8 mouse cellular contexts compared by ENCODE assay signal in the genomic region with DNA sequence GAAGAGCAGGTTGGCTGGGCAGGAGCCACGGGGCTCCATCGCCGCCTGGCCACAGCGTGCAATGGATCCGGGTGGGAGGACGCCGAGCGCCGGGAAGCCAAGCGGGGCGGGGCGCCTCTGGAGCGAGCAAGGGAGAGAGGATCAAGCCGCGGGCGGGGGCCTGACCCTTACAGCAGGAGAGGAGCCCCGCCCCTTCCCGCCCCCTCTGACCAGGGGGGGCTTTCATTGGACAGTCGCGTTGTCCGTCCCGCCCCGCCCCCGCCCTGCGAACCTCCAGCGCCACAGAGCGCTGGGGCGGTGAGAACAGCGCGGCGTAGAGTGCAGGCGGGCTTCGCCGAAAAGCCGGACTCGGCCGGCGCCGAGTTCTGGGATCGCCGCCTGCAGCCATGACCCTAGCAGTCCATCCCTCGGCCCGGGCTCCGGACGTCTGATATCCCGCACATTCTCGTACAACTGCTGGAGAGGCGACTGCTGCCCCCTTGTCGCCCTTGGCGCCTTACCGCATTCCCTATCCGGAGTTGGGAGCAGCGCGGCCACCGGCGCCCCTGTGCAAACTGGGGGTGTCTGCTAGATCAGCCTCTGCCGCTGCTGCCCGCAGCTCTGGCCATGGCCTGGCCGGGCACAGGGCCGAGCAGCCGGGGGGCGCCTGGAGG. TPM values are rescaled to one million over a fixed set of nuclear protein-coding genes. Genes with fewer than 3 reads are reported as not detected.
DNase-seq lines count a peak whose midpoint lies in the region; ATAC-seq and TF ChIP-seq lines count a peak whose summit lies in the region.

Tmem135 (minus strand) TSS at position 142 of the 653 bp plus-strand sequence.
Fzd4 (plus strand) TSS at position 275 of the 653 bp plus-strand sequence.

- peak; percentile 58 for ATAC-seq in activated CD4-positive, CD25-positive, alpha-beta regulatory T cell, adult 4 months
- peak; percentile 73 for ATAC-seq in megakaryocyte progenitor cell, adult 5-6 weeks (replicated peaks; ENCODE audit: poor library complexity)

- TF ChIP-seq POLR2A in cortical plate, adult 2 months (IDR thresholded peaks at IDR 0.05; ENCODE audit: extremely low read depth, insufficient read depth, low read length) = peak; percentile 52; the same call in 1 of the 2 replicates

- peak within 1 kb of the TSS; percentile 98 for H3K27ac ChIP-seq in cortical plate, adult 2 months (ENCODE audit: insufficient read depth, low read length)

- H3K4me3 ChIP-seq in cortical plate, adult 2 months (ENCODE audit: insufficient read depth, low read length) = peak within 1 kb of the TSS; percentile 97

- DNase-seq in gastrocnemius, postnatal 10 days = peak; percentile 96
- DNase-seq in induced T-regulatory cell, adult 2 months (ENCODE audit: low read depth) = peak; percentile 78
- DNase-seq in left cerebral cortex, adult 9 months (ENCODE audit: low spot score in 2 of 2) = peak; percentile 68 to 90
- DNase-seq in right cerebral cortex, postnatal 14 days = peak; percentile 85
- peak; percentile 88 to 94 for DNase-seq in urinary bladder, postnatal 36 days (ENCODE audit: low spot score in 2 of 2)

- no peak for TF ChIP-seq CTCF in cortical plate, adult 2 months (IDR thresholded peaks at IDR 0.05; ENCODE audit: extremely low read depth, insufficient read depth, low read length)

- no peaks in the 10 kb centered on the region for H3K4me1 ChIP-seq in cortical plate, adult 2 months (ENCODE audit: control insufficient read depth, insufficient read depth, low read length)

RNA-seq across cellular contexts. Expression of gene Tmem135, which starts in this region (rescaled TPM):
- 10 to 100 TPM; 18.7 to 24.8 TPM for polyA plus RNA-seq in activated CD4-positive, CD25-positive, alpha-beta regulatory T cell, adult 4 months (2017; shearing (Covaris generic))
- polyA plus RNA-seq in cortical plate, adult 2 months (2012; rRNA removed) = 30.9 and 31.7 TPM in 2 replicates
- 10 to 100 TPM; 20.4 to 24.6 TPM for total RNA-seq in gastrocnemius, postnatal 10 days (2021)
- 25.2 and 28.9 TPM in 2 replicates for total RNA-seq in megakaryocyte progenitor cell, adult 5-6 weeks (2015)
- total RNA-seq in megakaryocyte progenitor cell, adult 5-6 weeks (2017) = 20.2 and 22.0 TPM in 2 replicates

RNA-seq across cellular contexts. Expression of gene Fzd4, which starts in this region (rescaled TPM):
- not detected for polyA plus RNA-seq in activated CD4-positive, CD25-positive, alpha-beta regulatory T cell, adult 4 months (2017; shearing (Covaris generic))
- 5.1 and 6.2 TPM in 2 replicates for polyA plus RNA-seq in cortical plate, adult 2 months (2012; rRNA removed)
- total RNA-seq in gastrocnemius, postnatal 10 days (2021) = 10 to 100 TPM; 36.5 to 37.7 TPM
- 0.54 and 0.81 TPM in 2 replicates for total RNA-seq in megakaryocyte progenitor cell, adult 5-6 weeks (2015)
- 0.24 and 0.79 TPM in 2 replicates for total RNA-seq in megakaryocyte progenitor cell, adult 5-6 weeks (2017)

Comparison
In these comparisons a context has a peak if more than half of its experiments do, and no peak if none do; other contexts are left out.
1. Peak in every context shown above with its lines: DNase-seq, ATAC-seq, H3K4me3 ChIP-seq and H3K27ac ChIP-seq.
2. RNA of gene Fzd4 (total RNA-seq): 36.5 to 37.7 TPM in gastrocnemius, postnatal 10 days; 0.24 to 0.81 TPM in megakaryocyte progenitor cell, adult 5-6 weeks; every median in the first group is over 10 times any median in the second.